ENCODE assay signal across 7 mouse cellular contexts in the genomic region with DNA sequence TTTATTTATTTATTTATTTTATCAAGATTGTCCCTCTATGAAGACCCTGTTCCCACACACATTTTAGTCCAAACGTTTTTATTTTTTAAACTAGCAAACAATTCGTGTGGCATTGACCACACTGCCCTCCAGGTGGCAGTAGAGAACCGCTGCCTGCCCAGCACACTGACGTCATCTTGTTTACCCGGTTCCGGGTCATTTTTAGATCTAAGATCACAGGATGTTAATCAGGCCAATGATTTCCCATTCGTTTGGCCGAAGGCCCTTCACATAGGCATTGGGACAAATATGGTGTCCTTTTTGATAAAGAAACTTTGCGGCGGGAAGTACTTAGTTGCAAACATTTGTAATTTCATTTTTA.
A peak's percentile ranks its signal among the peaks of the same experiment; 100 is the strongest.
DNase-seq lines count a peak whose midpoint lies in the region; ATAC-seq lines count a peak whose summit lies in the region.

No protein-coding gene starts in this region.

- peak; percentile 87 for ATAC-seq in inflammation-experienced regulatory T-cells, adult 6 months
- peak; percentile 74; the same call in 1 of the 2 replicates for ATAC-seq in midbrain, embryonic 11.5 days (ENCODE audit: low FRiP score)

- intact Hi-C loops in gastrocnemius, postnatal 14 days (cut with DNase I; ENCODE audit: low total_unique reads): no loop called here
- intact Hi-C loops in left cerebral cortex, postnatal 36 days (cut with DNase I): loop anchor here (5.0 kb wide), 2 partner anchors 79 to 149 kb away; a partner anchor contains a TSS

- H3K4me3 ChIP-seq in midbrain, embryonic 11.5 days (ENCODE audit: low read depth, low read length): no peak overlapping the region

- H3K9me3 ChIP-seq in midbrain, embryonic 11.5 days (ENCODE audit: control insufficient read depth, low read length): no peaks in the 10 kb centered on the region

- no peak overlapping the region for H3K27ac ChIP-seq in midbrain, embryonic 11.5 days (ENCODE audit: low read depth, low read length)

- H3K36me3 ChIP-seq in midbrain, embryonic 11.5 days (ENCODE audit: control insufficient read depth, insufficient read depth, low read length): no peaks in the 10 kb centered on the region

- no peaks in the 10 kb centered on the region; the same call in 1 of the 2 replicates for H3K4me1 ChIP-seq in midbrain, embryonic 11.5 days (ENCODE audit: control insufficient read depth, insufficient read depth, low read length)

- H3K27me3 ChIP-seq in midbrain, embryonic 11.5 days (ENCODE audit: control insufficient read depth, insufficient read depth, low read length): no peaks in the 10 kb centered on the region

- H3K9ac ChIP-seq in midbrain, embryonic 11.5 days (ENCODE audit: low read length): peak overlapping the region; percentile 25; the same call in 1 of the 2 replicates

- 24% methylated on average over 10 of the region's 10 CpGs for WGBS in midbrain, embryonic 11.5 days

- peak; percentile 79 for DNase-seq in adrenal gland, adult 2 months
- DNase-seq in embryo, embryonic 10 days (ENCODE audit: low spot score): peak; percentile 82
- peak; percentile 70 for DNase-seq in gastrocnemius, postnatal 14 days
- peak; percentile 50 to 69 for DNase-seq in left cerebral cortex, postnatal 36 days (ENCODE audit: low spot score in 2 of 2)
- DNase-seq in midbrain, embryonic 11.5 days (ENCODE audit: low spot score, missing footprints): peak; percentile 97
- DNase-seq in skeletal muscle tissue, adult 2 months (ENCODE audit: low read depth, low spot score): peak; percentile 82

- peak overlapping the region; percentile 30; the same call in 1 of the 2 replicates for H3K4me2 ChIP-seq in midbrain, embryonic 11.5 days
